Mouse (Mus musculus): ENCODE results near the gene Atp6v1d.
A peak's percentile ranks its signal among the peaks of the same experiment; 100 is the strongest.

Atp6v1d gene

GRCm38 (mm10) chr12:78861496-78862253, at the start of gene Atp6v1d, which contains the start of gene Eif2s1:
Gene Atp6v1d, minus strand, starts transcription at chr12:78861638.
Gene Eif2s1, plus strand, starts transcription at chr12:78861819.
- peak; percentile 99 for DNase-seq (ENCODE audit: low spot score)

- peak; percentile 33 for DNase-seq (ENCODE audit: low spot score)
Observed at GRCm38 (mm10) chr12:78910684-78911461, 49.4 kb upstream of the Atp6v1d start.

GRCm38 (mm10) chr12:78908081-78908605, 46.7 kb upstream of the Atp6v1d start:
- DNase-seq (ENCODE audit: low spot score) = no peak

GRCm38 (mm10) chr12:78906707-78907162, 45.3 kb upstream of the Atp6v1d start, which contains the start of gene Plek2:
Gene Plek2, minus strand, starts transcription at chr12:78906964.
- DNase-seq (ENCODE audit: low spot score) = peak; percentile 57

- no peak for DNase-seq (ENCODE audit: low spot score)
Observed at GRCm38 (mm10) chr12:78904499-78904898, 43.1 kb upstream of the Atp6v1d start.

GRCm38 (mm10) chr12:78903313-78903712, 41.9 kb upstream of the Atp6v1d start:
- no peak for DNase-seq (ENCODE audit: low spot score)

GRCm38 (mm10) chr12:78901467-78901866, 40.0 kb upstream of the Atp6v1d start:
- DNase-seq (ENCODE audit: low spot score) = no peak

GRCm38 (mm10) chr12:78897861-78898260, 36.4 kb upstream of the Atp6v1d start:
- no peak for DNase-seq (ENCODE audit: low spot score)

- no peak for DNase-seq (ENCODE audit: low spot score)
Observed at GRCm38 (mm10) chr12:78891149-78891548, 29.7 kb upstream of the Atp6v1d start.

- DNase-seq (ENCODE audit: low spot score) = no peak
Observed at GRCm38 (mm10) chr12:78890062-78890461, 28.6 kb upstream of the Atp6v1d start.

- DNase-seq (ENCODE audit: low spot score) = no peak
Observed at GRCm38 (mm10) chr12:78874581-78874980, 13.1 kb upstream of the Atp6v1d start.

GRCm38 (mm10) chr12:78868115-78868514, 6.7 kb upstream of the Atp6v1d start:
- no peak for DNase-seq (ENCODE audit: low spot score)

GRCm38 (mm10) chr12:78865434-78865833, 4.0 kb upstream of the Atp6v1d start:
- no peak for DNase-seq (ENCODE audit: low spot score)

GRCm38 (mm10) chr12:78862254-78862730, 854 bp upstream of the Atp6v1d start:
- DNase-seq (ENCODE audit: low spot score) = no peak

GRCm38 (mm10) chr12:78860921-78861495, 430 bp downstream of the Atp6v1d start:
- DNase-seq (ENCODE audit: low spot score) = no peak

- DNase-seq (ENCODE audit: low spot score) = no peak
Observed at GRCm38 (mm10) chr12:78848246-78848645, 13.2 kb downstream of the Atp6v1d start.

GRCm38 (mm10) chr12:78842429-78842828, 19.0 kb downstream of the Atp6v1d start:
- no peak for DNase-seq (ENCODE audit: low spot score)

GRCm38 (mm10) chr12:78839906-78840305, 21.5 kb downstream of the Atp6v1d start:
- DNase-seq (ENCODE audit: low spot score) = no peak

GRCm38 (mm10) chr12:78834496-78834895, 26.9 kb downstream of the Atp6v1d start:
- DNase-seq (ENCODE audit: low spot score) = no peak

GRCm38 (mm10) chr12:78814437-78814836, 47.0 kb downstream of the Atp6v1d start:
- DNase-seq (ENCODE audit: low spot score) = no peak

- DNase-seq (ENCODE audit: low spot score) = no peak
Observed at GRCm38 (mm10) chr12:78801836-78802235, 59.6 kb downstream of the Atp6v1d start.

GRCm38 (mm10) chr12:78800036-78800435, 61.4 kb downstream of the Atp6v1d start:
- DNase-seq (ENCODE audit: low spot score) = no peak

Data from yolk sac, embryonic 10.5 days (tissue).